Mouse (Mus musculus) lung, adult 2 months (tissue): Measurements from ENCODE around the gene Hist1h3i.

ENCODE experiments used
- CTCF ChIP-seq: fragments of 200-500 bp; IDR thresholded peaks from 2 replicates; pipeline ENCODE4 v1.5.1; 2011; ENCODE audit warnings: mild to moderate bottlenecking, low read length, control low read depth; ENCODE audit not compliant: insufficient read depth
- POLR2A ChIP-seq: fragments of 200-500 bp; IDR thresholded peaks from 2 replicates; pipeline ENCODE4 v1.6.1; 2011; ENCODE audit warnings: low read depth, mild to moderate bottlenecking, control low read depth, low read length, borderline replicate concordance; ENCODE audit errors: extremely low read depth

GRCm38 (mm10) chr13:21745006-21745405, 38.2 kb downstream of the Hist1h3i start:
- TF ChIP-seq CTCF: no peak
- TF ChIP-seq POLR2A: no peak
